Mouse (Mus musculus) MEL-GATA-1-ER (cell line): ENCODE measurements around the gene Cage1.

Source experiments
- DNase-seq: peaks from one replicate; pipeline ENCODE4 v3.0.0-alpha.2; 2012; ENCODE audit warnings: low read depth; ENCODE audit errors: extremely low read depth

Cage1 gene

DNA sequence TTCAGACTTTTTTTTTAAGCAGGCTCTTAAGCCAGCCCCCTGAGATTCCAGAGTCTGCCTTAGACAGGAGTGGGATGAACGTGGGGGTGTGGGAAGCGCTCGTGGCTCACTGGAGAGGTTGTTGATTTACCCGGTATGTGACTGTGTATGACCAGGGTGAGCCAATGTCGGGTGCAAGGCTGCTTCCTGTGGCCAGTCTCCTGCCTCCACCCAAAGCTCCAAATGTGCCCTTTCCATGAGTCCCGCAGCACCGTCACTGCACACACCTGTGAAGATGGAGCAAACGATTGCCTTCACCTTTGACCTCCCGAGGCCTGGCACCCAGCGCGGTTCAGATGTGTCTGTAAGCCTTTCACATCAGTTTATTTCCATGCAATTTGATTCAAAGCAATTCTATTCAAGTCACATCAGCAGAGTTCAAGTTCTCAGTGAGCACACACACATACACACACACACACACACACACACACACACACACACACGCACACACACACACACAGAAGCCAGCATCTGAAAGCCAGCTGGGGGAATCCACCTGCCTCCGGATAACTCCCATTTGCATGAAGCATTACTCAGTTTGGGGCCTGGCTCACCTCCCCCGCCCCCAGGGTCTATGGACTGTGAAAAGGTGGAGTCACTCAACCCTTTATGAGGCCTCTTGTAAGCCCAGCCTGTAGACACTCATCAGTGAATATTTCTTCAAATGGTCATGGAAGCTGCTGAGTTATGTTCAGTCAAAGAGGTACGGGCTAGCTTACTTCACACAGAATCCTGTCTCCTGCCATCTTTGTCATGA lies 70.4 kb downstream of the Cage1 start:
- DNase-seq: no peak

DNA sequence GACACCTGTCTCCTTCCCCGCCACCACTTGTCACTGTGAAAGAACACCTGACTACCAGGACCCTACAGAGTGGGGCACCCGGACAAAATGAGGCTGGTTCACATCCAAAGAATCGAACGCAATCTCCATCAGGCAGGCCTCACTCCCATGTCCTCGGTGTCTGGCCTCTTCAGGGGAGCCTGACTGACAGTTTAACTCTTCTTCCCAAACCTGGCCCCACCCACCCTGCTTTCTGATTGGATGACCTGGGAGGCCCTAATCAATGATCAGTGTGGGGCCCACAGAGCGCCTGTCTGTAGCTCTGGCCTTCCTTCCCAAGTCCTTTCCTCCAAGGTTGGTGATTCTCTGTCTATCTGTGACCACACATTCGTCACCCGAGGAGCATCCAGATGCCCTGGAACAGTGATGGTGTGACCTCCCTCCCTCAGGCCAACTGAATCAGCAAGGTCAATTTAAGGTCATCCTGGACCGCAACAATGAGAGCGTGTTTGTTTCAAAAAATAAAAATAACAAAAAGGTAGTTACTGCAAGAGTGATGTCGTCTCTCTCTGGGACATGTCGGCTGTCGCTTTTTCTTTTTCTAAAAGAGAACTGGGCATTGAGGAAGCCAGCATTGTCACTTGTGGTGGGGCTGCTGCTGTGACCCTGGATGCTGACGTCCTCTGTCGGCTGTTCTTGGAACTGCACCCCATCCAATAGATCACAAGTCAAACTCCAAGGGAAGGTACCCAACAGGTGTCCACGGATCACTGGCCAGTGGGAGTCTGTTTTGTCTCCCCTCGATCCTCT lies 71.5 kb downstream of the Cage1 start:
- DNase-seq: peak; percentile 83

DNA sequence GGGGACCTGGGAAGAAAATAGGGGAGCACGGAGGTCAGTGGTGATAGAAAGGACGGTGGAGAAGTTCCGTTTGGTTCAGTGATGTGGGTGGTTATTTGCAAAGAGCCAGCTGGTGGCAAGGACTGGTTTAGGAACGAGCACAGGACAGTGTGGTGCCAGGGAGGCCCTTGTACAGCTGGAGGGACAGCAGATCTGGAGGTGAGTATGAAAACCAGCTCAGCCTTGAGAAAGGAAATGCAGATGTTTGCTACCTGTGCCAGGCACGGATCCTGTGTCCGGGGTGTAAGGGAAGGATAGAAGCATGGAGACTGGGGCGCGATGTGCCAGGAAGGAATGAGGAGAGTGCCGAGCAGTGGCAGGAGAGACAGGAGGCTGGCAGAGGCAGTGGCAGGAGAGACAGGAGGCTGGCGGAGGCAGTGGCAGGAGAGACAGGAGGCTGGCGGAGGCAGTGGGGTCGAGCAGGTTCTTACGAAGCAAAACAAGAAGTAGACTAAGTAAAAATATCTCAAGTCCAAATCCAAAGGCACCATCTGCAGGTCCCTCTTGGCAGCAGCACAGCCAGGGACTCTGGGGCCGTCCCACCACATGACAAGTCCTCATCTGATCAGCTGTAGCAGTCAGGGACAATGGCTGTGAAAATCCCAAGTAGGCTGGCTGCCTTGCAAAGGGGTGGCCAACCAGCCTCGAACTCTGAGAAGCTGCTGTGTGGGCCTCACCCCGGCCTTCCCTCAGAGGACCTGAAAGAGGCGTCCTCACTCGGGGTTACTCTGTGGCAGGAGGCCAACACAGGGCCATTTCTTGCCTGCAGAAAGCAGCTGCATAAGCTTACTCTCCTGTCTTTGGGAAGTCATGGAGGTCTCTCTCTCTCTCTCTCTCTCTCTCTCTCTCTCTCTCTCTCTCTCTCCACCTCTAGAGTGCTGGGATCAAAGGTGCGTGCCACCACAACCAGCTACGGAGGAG lies 72.5 kb downstream of the Cage1 start:
- DNase-seq: peak; percentile 61

DNA sequence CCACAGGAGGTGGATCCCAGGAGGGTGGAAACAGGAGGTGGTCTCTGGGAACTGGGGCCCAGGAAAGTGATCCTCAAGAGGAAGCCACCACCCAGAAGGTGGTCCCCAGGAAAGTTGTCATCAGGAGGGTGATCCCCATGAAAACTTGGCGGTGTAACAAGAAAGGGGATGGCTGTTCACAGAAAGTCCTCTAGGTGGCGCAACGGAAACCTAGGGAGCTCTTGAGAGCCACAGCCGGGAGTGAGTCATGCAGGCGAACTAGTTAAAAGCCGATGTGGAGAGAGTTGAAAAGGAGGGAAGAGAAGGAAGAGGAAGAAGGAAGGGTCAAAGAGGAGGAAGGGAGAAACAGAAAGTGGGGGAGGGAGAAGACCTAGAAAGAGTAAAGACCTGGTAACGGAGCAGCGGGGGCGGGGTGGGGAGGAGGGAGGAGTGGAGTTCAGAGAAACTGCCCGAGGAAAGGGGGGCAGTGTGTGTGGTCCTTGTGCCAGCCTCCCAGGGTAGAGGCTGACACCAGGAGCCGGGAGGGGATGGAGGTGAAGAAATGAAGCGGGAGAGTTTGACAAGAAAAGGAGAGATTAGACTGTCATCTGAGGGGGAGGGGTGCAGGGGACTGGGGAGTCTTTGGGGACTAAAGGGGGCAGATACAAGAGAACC lies 73.4 kb downstream of the Cage1 start:
- DNase-seq: peak; percentile 85

DNA sequence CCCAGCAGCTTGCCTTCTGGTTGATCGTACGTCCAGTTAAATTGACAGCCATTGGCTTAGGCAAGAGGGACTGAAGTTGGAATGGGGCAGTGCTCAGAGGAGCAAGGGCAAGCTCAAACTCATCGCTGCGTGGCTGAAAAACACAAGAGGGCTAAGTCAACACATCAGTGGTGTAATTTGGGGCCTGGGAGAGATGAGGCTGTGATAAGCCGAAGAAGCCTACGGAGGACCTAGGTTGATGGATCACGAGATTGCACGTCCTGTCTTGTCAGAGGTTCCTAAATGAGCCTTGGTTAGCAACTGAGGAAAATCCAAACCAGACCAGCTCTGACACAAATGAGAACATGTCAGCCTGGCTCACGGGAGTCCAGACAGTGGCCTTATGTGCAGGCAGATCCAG lies 74.3 kb downstream of the Cage1 start:
- DNase-seq: no peak

DNA sequence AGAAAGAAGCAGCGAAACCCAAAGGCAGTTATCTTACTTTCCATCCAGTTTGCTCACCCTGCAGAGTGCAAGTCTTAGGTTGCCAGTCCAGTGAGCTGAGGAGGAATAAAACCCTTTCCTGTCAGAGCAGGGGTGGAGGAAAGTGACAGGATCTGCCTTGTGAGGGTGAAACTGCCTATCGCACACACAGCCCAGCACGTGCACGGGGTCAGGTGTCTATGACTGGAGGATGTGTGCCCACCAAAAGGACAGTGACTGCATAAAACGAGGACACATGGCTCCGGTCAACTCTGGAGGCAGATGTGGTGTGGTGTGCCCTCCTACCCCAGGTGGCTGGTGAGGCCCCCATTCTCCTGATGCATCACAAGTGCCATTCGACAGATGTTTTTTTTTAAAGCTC lies 76.9 kb downstream of the Cage1 start:
- DNase-seq: no peak

DNA sequence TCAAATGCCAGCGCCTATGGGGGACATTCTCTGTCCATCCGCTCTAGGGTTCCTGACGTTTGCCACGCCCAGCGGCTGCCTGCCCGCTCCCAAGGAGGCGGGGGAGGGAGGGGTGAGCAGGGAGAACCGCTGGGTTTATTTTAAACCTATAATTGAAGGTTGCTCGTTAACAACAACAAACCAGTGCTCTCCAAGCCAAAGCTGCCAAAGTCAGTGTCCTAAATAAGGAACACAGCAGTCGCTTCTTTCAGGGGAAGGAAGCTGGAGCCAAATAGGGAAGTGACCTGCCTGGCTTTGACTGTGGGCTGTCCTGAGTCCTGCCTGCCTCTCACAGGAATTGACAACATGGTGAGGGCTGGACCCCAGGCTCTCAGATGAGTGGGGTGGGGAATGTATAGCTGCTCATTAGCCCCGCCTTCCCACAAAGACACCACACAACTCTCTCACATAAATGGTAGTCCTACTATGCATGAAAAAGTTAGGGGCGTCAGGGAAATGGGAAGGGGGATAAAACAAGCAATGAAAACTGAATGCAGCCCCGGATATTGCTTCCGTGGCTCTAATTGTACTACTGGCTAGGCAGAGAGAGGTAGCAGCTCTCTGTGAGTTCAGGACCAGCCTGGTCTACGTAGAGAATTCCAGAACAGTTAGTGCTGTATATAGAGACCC lies 77.5 kb downstream of the Cage1 start:
- DNase-seq: peak; percentile 86

DNA sequence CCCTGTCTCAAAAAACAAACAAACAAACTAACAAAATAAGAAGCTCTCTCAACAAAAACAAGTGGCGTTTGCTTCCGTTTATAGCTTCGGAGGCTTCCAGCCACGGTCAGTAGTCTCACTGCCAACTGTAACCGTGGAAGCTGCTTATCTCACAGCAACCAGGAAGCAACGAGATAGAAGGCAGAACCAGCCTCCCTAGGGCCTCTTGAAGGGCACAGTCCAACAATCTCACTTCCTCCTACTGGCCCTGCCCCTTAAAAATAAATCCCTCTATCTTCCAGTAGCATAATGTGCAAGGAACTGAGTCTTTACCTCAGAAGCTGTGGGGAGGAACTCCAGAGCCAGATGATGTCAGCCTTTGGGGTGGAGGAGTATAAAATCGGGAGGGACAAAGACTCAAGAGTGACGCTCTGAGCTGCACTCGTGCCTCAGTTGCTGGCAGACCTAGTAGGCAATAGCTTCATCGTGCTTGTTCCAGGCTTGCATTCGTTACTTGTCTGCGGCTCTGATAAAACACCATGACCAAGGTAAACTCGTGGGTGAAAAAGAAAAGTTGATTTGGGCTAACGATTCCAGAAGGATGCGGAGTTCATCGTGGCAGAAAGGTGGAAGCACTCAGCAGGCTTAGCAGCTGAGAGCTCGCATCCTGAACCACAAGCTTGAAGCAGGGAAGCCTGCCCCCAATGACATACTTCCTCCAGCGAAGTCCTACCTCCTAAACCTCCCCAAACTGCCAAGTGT lies 78.2 kb downstream of the Cage1 start:
- peak; percentile 99 for DNase-seq
